Mouse (Mus musculus) macrophage (primary cell): ENCODE results near the gene Gkn3. TPM values are rescaled to one million over a fixed set of nuclear protein-coding genes. Genes with fewer than 3 reads are reported as not detected.

Source experiments
- H3K27ac ChIP-seq: fragments of 350-480 bp; formaldehyde crosslinking; 2 replicates; pipeline ENCODE4 v1.9.0; 2021
- H3K36me3 ChIP-seq: fragments of 350-480 bp; formaldehyde crosslinking; 2 replicates; pipeline ENCODE4 v1.9.0; 2021; ENCODE audit errors: inconsistent target
- H3K4me3 ChIP-seq: fragments of 350-480 bp; formaldehyde crosslinking; 2 replicates; pipeline ENCODE4 v1.9.0; 2021; ENCODE audit errors: inconsistent target
- H3K79me2 ChIP-seq: fragments of 350-480 bp; formaldehyde crosslinking; 2 replicates; pipeline ENCODE4 v1.9.0; 2021; ENCODE audit errors: inconsistent target
- WGBS: methylation state at CpG from one replicate; pipeline ENCODE4 v1.1.7; 2026; ENCODE audit warnings: inconsistent platforms; ENCODE audit not compliant: missing documents; 5-methylcytosine and 5-hydroxymethylcytosine counted together
- polyA plus RNA-seq: library from polyadenylated mRNA; stranded (reverse); fragments of 250-400 nt; gene quantifications from 3 replicates; pipeline ENCODE4 v1.2.4, GENCODE M21; 2018; ENCODE audit warnings: inconsistent platforms

Gene Gkn3
- polyA plus RNA-seq, 1 experiment from 2014 or later, result not detected

GRCm38 (mm10) chr6:87389455-87389989, 787 bp upstream of the Gkn3 start:
- Histone ChIP-seq H3K36me3 (no peaks in the 10 kb centered on the region), H3K27ac (no peak overlapping the region), H3K4me3 (no peak overlapping the region), H3K79me2 (no peaks in the 10 kb centered on the region)
- 87% methylated on average over 4 of the region's 5 CpGs for WGBS

DNA sequence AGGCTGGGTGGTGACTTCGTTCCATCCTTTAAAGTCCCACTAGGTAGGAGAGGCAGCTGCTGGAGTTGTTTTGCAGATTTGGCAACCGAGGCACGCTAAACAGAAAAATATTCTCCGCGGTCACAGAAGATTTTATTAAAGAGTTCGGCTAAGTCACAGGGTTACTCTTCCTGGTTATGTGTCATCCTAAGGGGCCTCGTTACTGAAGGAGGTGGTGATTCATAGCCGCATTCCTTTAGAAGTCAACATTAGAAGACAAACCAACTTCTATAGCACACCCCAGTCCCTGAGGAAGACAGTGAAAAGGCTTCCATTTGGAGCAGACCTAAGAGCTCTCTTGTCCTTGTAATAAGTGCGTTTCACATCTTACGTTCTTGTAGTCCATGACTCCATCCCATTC, 2.1 kb downstream of the Gkn3 start:
- WGBS, result 91% methylated on average over 10 of the region's 10 CpGs
- Histone ChIP-seq H3K36me3 (no peaks in the 10 kb centered on the region), H3K4me3 (no peak overlapping the region), H3K79me2 (no peaks in the 10 kb centered on the region), H3K27ac (no peak overlapping the region)

DNA sequence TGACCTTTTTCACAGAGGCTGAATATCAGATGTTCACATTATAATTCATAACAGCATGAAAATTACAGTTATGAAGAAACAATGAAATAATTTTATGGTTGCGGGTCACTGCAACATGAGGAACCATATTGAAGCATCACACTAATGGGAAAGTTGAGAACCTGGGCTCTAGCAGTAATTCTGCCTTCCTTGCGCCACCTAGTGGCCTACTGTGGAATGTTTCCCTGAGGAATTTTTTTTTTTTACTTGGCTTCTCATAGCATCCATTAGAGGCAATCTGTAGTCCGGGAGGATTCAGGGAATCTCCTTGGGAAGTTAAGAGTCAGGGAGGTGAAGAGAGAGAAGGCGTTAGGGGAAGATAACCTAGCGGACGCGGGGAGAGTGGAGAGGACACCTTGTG, 2.5 kb downstream of the Gkn3 start:
- WGBS, result 41% methylated on average over 7 of the region's 7 CpGs
- Histone ChIP-seq H3K4me3 (no peak overlapping the region), H3K36me3 (no peaks in the 10 kb centered on the region), H3K27ac (no peak overlapping the region), H3K79me2 (no peaks in the 10 kb centered on the region)

DNA sequence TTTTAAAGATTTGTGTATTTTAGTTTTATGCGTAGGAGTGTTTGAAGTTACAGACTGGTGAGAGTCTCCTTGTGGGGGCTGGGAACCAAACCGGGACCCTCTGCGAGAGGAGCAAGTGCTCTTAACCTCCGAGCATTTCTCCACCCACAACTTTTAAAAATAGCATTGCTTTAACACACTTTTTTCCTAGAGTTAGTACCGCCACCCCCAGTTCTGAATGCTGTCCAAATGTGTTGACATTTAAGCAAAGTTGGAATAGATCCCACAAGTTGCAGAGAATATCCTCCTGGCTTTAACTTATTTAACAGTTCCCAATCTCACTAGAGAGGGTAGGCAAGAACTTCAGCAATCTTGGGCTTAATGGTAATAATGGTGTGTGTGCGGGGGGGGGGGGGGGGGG, 4.0 kb downstream of the Gkn3 start:
- no peaks in the 10 kb centered on the region for H3K79me2 ChIP-seq
- WGBS, result 56% methylated on average over 6 of the region's 6 CpGs

GRCm38 (mm10) chr6:87383926-87384691, 4.6 kb downstream of the Gkn3 start:
- Histone ChIP-seq H3K36me3 (no peaks in the 10 kb centered on the region), H3K4me3 (no peak overlapping the region), H3K79me2 (no peaks in the 10 kb centered on the region), H3K27ac (no peak overlapping the region)
- 19% methylated on average over 23 of the region's 24 CpGs for WGBS

More for the DNA sequence above, 4.0 kb downstream of the Gkn3 start:
- Histone ChIP-seq H3K27ac (no peak overlapping the region), H3K36me3 (no peaks in the 10 kb centered on the region), H3K4me3 (no peak overlapping the region)

- Histone ChIP-seq H3K4me3 (no peak within 1 kb of the TSS), H3K27ac (no peak within 1 kb of the TSS), H3K79me2 (no peaks in the 10 kb centered on the region), H3K36me3 (no peaks in the 10 kb centered on the region)
- WGBS, result 92% methylated on average over 9 of the region's 9 CpGs
Measured at GRCm38 (mm10) chr6:87373057-87373456, 15.7 kb downstream of the Gkn3 start, which contains the start of gene Gkn2. TSS of gene Gkn2 (plus strand) at chr6:87373357.

DNA sequence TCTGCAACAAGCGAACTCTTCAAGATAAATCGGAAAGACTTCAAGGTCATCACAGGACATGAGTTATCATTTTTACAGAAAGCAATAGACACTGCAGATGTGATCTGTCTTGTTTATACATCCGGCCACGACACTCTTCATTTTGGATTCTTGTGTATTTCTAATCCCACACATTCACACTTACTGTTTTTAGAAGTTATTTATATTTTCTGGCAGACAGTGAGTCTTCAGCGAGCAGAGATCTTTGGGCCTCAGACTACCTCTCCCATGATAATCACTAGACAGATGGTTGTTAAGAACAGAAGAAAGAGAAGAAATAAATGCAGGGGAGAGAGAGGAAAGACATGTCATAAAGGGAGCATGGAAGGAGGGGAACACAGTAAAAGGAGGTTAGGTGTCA, 19.5 kb downstream of the Gkn3 start:
- H3K36me3 ChIP-seq, result no peaks in the 10 kb centered on the region
- no peak overlapping the region for H3K27ac ChIP-seq
- WGBS, result 85% methylated on average over 5 of the region's 5 CpGs
- H3K4me3 ChIP-seq, result no peak overlapping the region
- H3K79me2 ChIP-seq, result no peaks in the 10 kb centered on the region

GRCm38 (mm10) chr6:87354441-87354840, 34.3 kb downstream of the Gkn3 start:
- 96% methylated on average over 5 of the region's 5 CpGs for WGBS
- no peak overlapping the region for H3K4me3 ChIP-seq
- no peaks in the 10 kb centered on the region for H3K36me3 ChIP-seq
- no peaks in the 10 kb centered on the region for H3K79me2 ChIP-seq
- no peak overlapping the region for H3K27ac ChIP-seq

- Histone ChIP-seq H3K4me3 (no peak within 1 kb of the TSS), H3K36me3 (no peaks in the 10 kb centered on the region), H3K27ac (no peak within 1 kb of the TSS), H3K79me2 (no peaks in the 10 kb centered on the region)
- 88% methylated on average over 8 of the region's 8 CpGs for WGBS
Measured at GRCm38 (mm10) chr6:87350829-87351228, 37.9 kb downstream of the Gkn3 start, which contains the start of gene Gkn1. TSS of gene Gkn1 (minus strand) at chr6:87350942.

DNA sequence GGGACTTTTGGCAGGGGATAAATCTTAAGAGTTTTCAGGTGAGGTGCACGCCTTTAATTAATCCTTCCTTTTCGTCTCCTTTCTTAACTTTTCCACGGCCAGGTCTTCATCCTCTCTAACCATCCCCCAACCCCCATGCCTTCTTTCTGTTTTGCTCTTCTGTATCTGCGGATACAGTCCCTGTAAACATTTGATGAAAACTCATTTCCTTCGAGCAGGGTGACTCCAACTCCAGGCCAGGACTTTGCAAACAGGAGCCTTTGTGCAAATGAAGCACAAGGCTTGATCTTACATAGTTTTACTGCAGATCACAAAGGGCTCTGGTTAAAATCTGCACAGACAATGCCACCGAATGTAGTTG, 52.8 kb downstream of the Gkn3 start:
- no peak overlapping the region for H3K27ac ChIP-seq
- 31% methylated on average over 6 of the region's 6 CpGs for WGBS
- H3K79me2 ChIP-seq, result no peaks in the 10 kb centered on the region
- no peak overlapping the region for H3K4me3 ChIP-seq
- H3K36me3 ChIP-seq, result no peaks in the 10 kb centered on the region

- no peaks in the 10 kb centered on the region for H3K36me3 ChIP-seq
- 0 out of 2 replicates have a peak within 1 kb of the TSS, but pooled peaks have one; percentile 3 for H3K4me3 ChIP-seq
- H3K79me2 ChIP-seq, result no peaks in the 10 kb centered on the region
- H3K27ac ChIP-seq, result no peak within 1 kb of the TSS
- 2% methylated on average over 51 of the region's 54 CpGs for WGBS
Measured at GRCm38 (mm10) chr6:87335091-87335934, 53.4 kb downstream of the Gkn3 start, which contains the start of gene Antxr1. TSS of gene Antxr1 (minus strand) at chr6:87335821.

DNA sequence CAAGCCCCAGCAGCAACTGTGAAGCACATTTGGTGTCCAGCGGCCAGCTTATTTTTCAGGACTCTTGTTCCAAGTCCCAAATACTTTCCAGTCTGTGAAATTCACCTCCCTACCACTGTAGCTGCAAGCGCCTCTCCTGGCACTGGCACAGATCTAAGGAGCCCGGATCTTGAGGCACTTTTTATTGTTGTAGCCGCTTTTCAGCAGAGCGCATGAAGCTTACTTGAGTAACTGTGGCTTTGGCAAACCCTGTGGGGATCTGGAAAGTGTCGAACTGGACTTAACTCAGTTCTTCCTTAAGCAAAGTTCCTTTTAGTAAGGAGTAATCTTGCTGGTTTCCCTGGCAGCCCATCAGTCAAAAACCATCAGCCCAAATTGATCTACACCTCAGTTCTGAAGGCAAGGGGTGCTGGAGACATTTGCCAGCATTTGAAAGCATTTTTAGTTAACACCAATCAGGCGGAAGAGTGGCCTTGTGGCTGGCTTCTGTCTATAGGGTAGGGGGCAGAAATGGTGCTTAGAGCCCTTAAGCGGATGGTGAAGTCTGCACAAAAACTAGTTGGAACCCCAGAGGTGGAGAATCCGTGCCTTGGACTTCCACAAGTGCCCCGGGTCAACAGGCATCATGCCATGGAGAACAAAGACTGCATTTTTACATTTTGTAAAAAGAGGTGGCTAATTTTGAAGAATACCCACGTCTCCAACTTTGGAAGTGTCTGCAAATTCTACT, 54.2 kb downstream of the Gkn3 start:
- Histone ChIP-seq H3K79me2 (no peaks in the 10 kb centered on the region), H3K36me3 (no peaks in the 10 kb centered on the region), H3K4me3 (no peak overlapping the region), H3K27ac (no peak overlapping the region)
- WGBS, result 47% methylated on average over 11 of the region's 11 CpGs
